Mouse (Mus musculus) intestine, embryonic 15.5 days (tissue): ENCODE data around the gene Atp6v1e1. TPM values are rescaled to one million over a fixed set of nuclear protein-coding genes. Genes with fewer than 3 reads are reported as not detected.
"Not testable (repeated sequence)": the region's sequence is repeated elsewhere in the genome, so short reads cannot be mapped to it uniquely, and the experiment has no call there.

Experiments
- ATAC-seq: fragments of 200-750 bp; cut with Nextera tagmentation; 2 replicates; pipeline ENCODE4 v1.8.0; 2017; ENCODE audit warnings: moderate TSS enrichment, moderate library complexity
- H3K27ac ChIP-seq: fragments of 300-500 bp; sonication (generic); 2 replicates; pipeline ENCODE4 v1.5.1; 2015; ENCODE audit warnings: mild to moderate bottlenecking, inconsistent platforms
- H3K27me3 ChIP-seq: fragments of 300-500 bp; sonication (generic); replicated peaks from 2 replicates; pipeline ENCODE4 v1.6.1; 2015; ENCODE audit warnings: inconsistent platforms
- H3K36me3 ChIP-seq: fragments of 300-500 bp; sonication (generic); 2 replicates; pipeline ENCODE4 v1.6.1; 2015; ENCODE audit warnings: inconsistent platforms
- H3K4me1 ChIP-seq: fragments of 300-500 bp; sonication (generic); replicated peaks from 2 replicates; pipeline ENCODE4 v1.6.1; 2015; ENCODE audit warnings: inconsistent platforms
- H3K4me2 ChIP-seq: fragments of 300-500 bp; sonication (generic); replicated peaks from 2 replicates; pipeline ENCODE4 v1.6.1; 2015; ENCODE audit warnings: mild to moderate bottlenecking, inconsistent platforms
- H3K4me3 ChIP-seq: fragments of 300-500 bp; sonication (generic); replicated peaks from 2 replicates; pipeline ENCODE4 v1.5.1; 2015; ENCODE audit warnings: inconsistent platforms
- H3K9ac ChIP-seq: fragments of 300-500 bp; sonication (generic); 2 replicates; pipeline ENCODE4 v1.6.1; 2015; ENCODE audit warnings: inconsistent platforms
- H3K9me3 ChIP-seq: fragments of 300-500 bp; sonication (generic); 2 replicates; pipeline ENCODE4 v1.6.1; 2016; ENCODE audit warnings: inconsistent platforms
- WGBS: fragments of 180-500 bp; shearing (Covaris S2); methylation state at CpG from one replicate; pipeline ENCODE4 v1.1.7; 2015; 5-methylcytosine and 5-hydroxymethylcytosine counted together
- polyA plus RNA-seq: library from polyadenylated mRNA; unstranded; fragments of >200 nt; fragmentation: Nextera tagmentation; extraction: Ambion mirVana; gene quantifications from 2 replicates; pipeline ENCODE4 v1.2.1, GENCODE M21; 2015

The Atp6v1e1 gene
- polyA plus RNA-seq = 150 and 155 TPM in 2 replicates

- ATAC-seq = peak; percentile 98
- peak within 1 kb of the TSS; percentile 89 for H3K4me3 ChIP-seq
- peak within 1 kb of the TSS; percentile 95 for H3K27ac ChIP-seq
- H3K9ac ChIP-seq = peak within 1 kb of the TSS; percentile 76
- peak within 1 kb of the TSS; percentile 54 for H3K4me2 ChIP-seq
- WGBS = under 1% methylated on average over 41 of the region's 41 CpGs
- peaks cover 9% of the 10 kb centered on the region for H3K4me1 ChIP-seq
- no peaks in the 10 kb centered on the region for H3K27me3 ChIP-seq
- H3K36me3 ChIP-seq = peaks cover 15% of the 10 kb centered on the region
- no peaks in the 10 kb centered on the region for H3K9me3 ChIP-seq
Measured at GRCm38 (mm10) chr6:120822307-120822928, at the start of gene Atp6v1e1. Gene Atp6v1e1 (minus strand): TSS chr6:120822793.

GRCm38 (mm10) chr6:120871286-120871685, 48.7 kb upstream of the Atp6v1e1 start:
- no peaks in the 10 kb centered on the region for H3K27me3 ChIP-seq

GRCm38 (mm10) chr6:120868824-120869223, 46.2 kb upstream of the Atp6v1e1 start:
- no peaks in the 10 kb centered on the region for H3K4me1 ChIP-seq
- H3K27me3 ChIP-seq = no peaks in the 10 kb centered on the region
- no peaks in the 10 kb centered on the region for H3K9me3 ChIP-seq
- ATAC-seq = no peak
- H3K36me3 ChIP-seq = 0 out of 2 replicates have a peak, but pooled peaks cover 4% of the 10 kb centered on the region
- H3K4me3 ChIP-seq = no peak overlapping the region
- no peak overlapping the region for H3K9ac ChIP-seq
- H3K27ac ChIP-seq = no peak overlapping the region
- no peak overlapping the region for H3K4me2 ChIP-seq
- 48% methylated on average over 1 of the region's 1 CpGs for WGBS

More at GRCm38 (mm10) chr6:120871286-120871685, 48.7 kb upstream of the Atp6v1e1 start:
- Histone ChIP-seq H3K4me2 (no peak overlapping the region), H3K4me3 (no peak overlapping the region), H3K27ac (no peak overlapping the region), H3K9ac (no peak overlapping the region), H3K36me3 (0 out of 2 replicates have a peak, but pooled peaks cover 4% of the 10 kb centered on the region), H3K9me3 (no peaks in the 10 kb centered on the region), H3K4me1 (no peaks in the 10 kb centered on the region)
- WGBS = 74% methylated on average over 2 of the region's 2 CpGs
- no peak for ATAC-seq

- ATAC-seq = no peak
- no peak overlapping the region for H3K4me3 ChIP-seq
- no peaks in the 10 kb centered on the region for H3K27me3 ChIP-seq
- no peak overlapping the region for H3K4me2 ChIP-seq
- H3K27ac ChIP-seq = no peak overlapping the region
- no peak overlapping the region for H3K9ac ChIP-seq
- no peaks in the 10 kb centered on the region for H3K4me1 ChIP-seq
- no peaks in the 10 kb centered on the region for H3K9me3 ChIP-seq
- no peaks in the 10 kb centered on the region for H3K36me3 ChIP-seq
- WGBS = 81% methylated on average over 9 of the region's 9 CpGs
Measured at GRCm38 (mm10) chr6:120866051-120866814, 43.6 kb upstream of the Atp6v1e1 start.

GRCm38 (mm10) chr6:120860079-120860478, 37.5 kb upstream of the Atp6v1e1 start:
- 93% methylated on average over 3 of the region's 3 CpGs for WGBS
- H3K4me2 ChIP-seq = no peak overlapping the region
- no peaks in the 10 kb centered on the region for H3K4me1 ChIP-seq
- H3K9me3 ChIP-seq = no peaks in the 10 kb centered on the region
- H3K27me3 ChIP-seq = no peaks in the 10 kb centered on the region
- peaks cover 6% of the 10 kb centered on the region for H3K36me3 ChIP-seq
- ATAC-seq = no peak
- no peak overlapping the region for H3K27ac ChIP-seq
- H3K4me3 ChIP-seq = no peak overlapping the region
- H3K9ac ChIP-seq = no peak overlapping the region

- H3K27me3 ChIP-seq = no peaks in the 10 kb centered on the region
- ATAC-seq = no peak
Measured at GRCm38 (mm10) chr6:120858217-120858711, 35.7 kb upstream of the Atp6v1e1 start.

GRCm38 (mm10) chr6:120854413-120854812, 31.8 kb upstream of the Atp6v1e1 start:
- no peaks in the 10 kb centered on the region for H3K4me1 ChIP-seq
- H3K27ac ChIP-seq = no peak overlapping the region
- H3K4me2 ChIP-seq = no peak overlapping the region
- H3K27me3 ChIP-seq = no peaks in the 10 kb centered on the region
- no peak overlapping the region for H3K9ac ChIP-seq
- no peak for ATAC-seq
- no peaks in the 10 kb centered on the region for H3K9me3 ChIP-seq
- peaks cover 15% of the 10 kb centered on the region for H3K36me3 ChIP-seq
- 88% methylated on average over 10 of the region's 10 CpGs for WGBS
- H3K4me3 ChIP-seq = no peak overlapping the region

More at GRCm38 (mm10) chr6:120858217-120858711, 35.7 kb upstream of the Atp6v1e1 start:
- no peaks in the 10 kb centered on the region for H3K9me3 ChIP-seq
- no peak overlapping the region for H3K4me3 ChIP-seq
- H3K27ac ChIP-seq = no peak overlapping the region
- no peak overlapping the region for H3K4me2 ChIP-seq
- 72% methylated on average over 8 of the region's 8 CpGs for WGBS
- H3K9ac ChIP-seq = no peak overlapping the region
- peaks cover 9% of the 10 kb centered on the region for H3K36me3 ChIP-seq
- H3K4me1 ChIP-seq = no peaks in the 10 kb centered on the region

- H3K4me2 ChIP-seq, H3K9me3 ChIP-seq, H3K4me1 ChIP-seq, H3K4me3 ChIP-seq, H3K9ac ChIP-seq, H3K27me3 ChIP-seq, H3K27ac ChIP-seq: not testable (repeated sequence)
- peaks cover 15% of the 10 kb centered on the region for H3K36me3 ChIP-seq
- ATAC-seq = peak; percentile 62
Measured at GRCm38 (mm10) chr6:120850720-120851119, 28.1 kb upstream of the Atp6v1e1 start.

GRCm38 (mm10) chr6:120841754-120842153, 19.2 kb upstream of the Atp6v1e1 start:
- ATAC-seq = no peak
- no peak overlapping the region for H3K4me2 ChIP-seq
- H3K4me1 ChIP-seq = no peaks in the 10 kb centered on the region
- no peaks in the 10 kb centered on the region for H3K27me3 ChIP-seq
- 93% methylated on average over 5 of the region's 5 CpGs for WGBS
- H3K9me3 ChIP-seq = no peaks in the 10 kb centered on the region
- no peaks in the 10 kb centered on the region for H3K36me3 ChIP-seq
- no peak overlapping the region for H3K4me3 ChIP-seq
- H3K9ac ChIP-seq = no peak overlapping the region
- H3K27ac ChIP-seq = no peak overlapping the region

- H3K27me3 ChIP-seq = no peaks in the 10 kb centered on the region
- no peaks in the 10 kb centered on the region for H3K36me3 ChIP-seq
- H3K4me1 ChIP-seq = no peaks in the 10 kb centered on the region
- WGBS = 96% methylated on average over 7 of the region's 7 CpGs
- no peak for ATAC-seq
- no peaks in the 10 kb centered on the region for H3K9me3 ChIP-seq
- no peak overlapping the region for H3K4me3 ChIP-seq
- H3K9ac ChIP-seq = no peak overlapping the region
- H3K27ac ChIP-seq = no peak overlapping the region
- H3K4me2 ChIP-seq = no peak overlapping the region
Measured at GRCm38 (mm10) chr6:120840258-120840657, 17.7 kb upstream of the Atp6v1e1 start.

GRCm38 (mm10) chr6:120837152-120837530, 14.5 kb upstream of the Atp6v1e1 start:
- Histone ChIP-seq H3K4me1 (no peaks in the 10 kb centered on the region), H3K27ac (no peak overlapping the region), H3K4me2 (peak overlapping the region; percentile 65), H3K9ac (peak overlapping the region; percentile 93; the same call in 1 of the 2 replicates), H3K36me3 (no peaks in the 10 kb centered on the region), H3K27me3 (no peaks in the 10 kb centered on the region), H3K9me3 (no peaks in the 10 kb centered on the region), H3K4me3 (peak overlapping the region; percentile 60)
- 51% methylated on average over 1 of the region's 1 CpGs for WGBS
- ATAC-seq = no peak

GRCm38 (mm10) chr6:120836389-120837151, 14.0 kb upstream of the Atp6v1e1 start:
- peak; percentile 76 for ATAC-seq
- H3K4me1 ChIP-seq = no peaks in the 10 kb centered on the region
- no peaks in the 10 kb centered on the region for H3K27me3 ChIP-seq
- peak overlapping the region; percentile 82 for H3K27ac ChIP-seq
- H3K9ac ChIP-seq = peak overlapping the region; percentile 93
- WGBS = 3% methylated on average over 37 of the region's 37 CpGs
- no peaks in the 10 kb centered on the region for H3K36me3 ChIP-seq
- H3K4me2 ChIP-seq = peak overlapping the region; percentile 65
- H3K9me3 ChIP-seq = no peaks in the 10 kb centered on the region
- peak overlapping the region; percentile 60 for H3K4me3 ChIP-seq
